Comparison of ENCODE assay signal across 14 mouse cellular contexts in genomic region chr16:92627262-92627661, GRCm38 (mm10).
DNase-seq lines count a peak whose midpoint lies in the region; ATAC-seq lines count a peak whose summit lies in the region.
"Had no signal": no experiment of that assay in that cellular context is flagged by ENCODE, and none has a peak within 500 bp of the region (broad histone marks: within the 10 kb centered on the region; RNA-seq: fewer than 3 reads in every experiment).

No protein-coding gene starts in this region.

- peaks cover 11% of the 10 kb centered on the region for H3K4me1 ChIP-seq in heart, embryonic 11.5 days (ENCODE audit: control insufficient read depth, insufficient read depth, low read length)
- H3K4me1 ChIP-seq in heart, embryonic 12.5 days (replicated peaks) = peaks cover 22% of the 10 kb centered on the region
- H3K4me1 ChIP-seq in embryonic facial prominence, embryonic 10.5 days = peaks cover 59% of the 10 kb centered on the region
- H3K4me1 ChIP-seq in forebrain, embryonic 12.5 days = peaks cover 26% of the 10 kb centered on the region
- peaks cover 69% of the 10 kb centered on the region for H3K4me1 ChIP-seq in limb, embryonic 12.5 days (replicated peaks)

- no peak for ATAC-seq in heart, embryonic 11.5 days (replicated peaks; ENCODE audit: insufficient number of reproducible peaks, low FRiP score, low TSS enrichment)
- no peak for ATAC-seq in heart, embryonic 12.5 days (ENCODE audit: insufficient number of reproducible peaks, low FRiP score)
- ATAC-seq in forebrain, embryonic 12.5 days (ENCODE audit: low FRiP score) = no peak
- ATAC-seq in limb, embryonic 12.5 days (ENCODE audit: insufficient number of reproducible peaks, insufficient read depth, low FRiP score, low TSS enrichment, low read depth) = no peak
- ATAC-seq: intestine, postnatal 0 days had no signal

- H3K9me3 ChIP-seq in heart, embryonic 11.5 days (replicated peaks; ENCODE audit: control insufficient read depth, low read length) = no peaks in the 10 kb centered on the region
- H3K9me3 ChIP-seq in heart, embryonic 12.5 days (replicated peaks) = no peaks in the 10 kb centered on the region
- no peaks in the 10 kb centered on the region for H3K9me3 ChIP-seq in embryonic facial prominence, embryonic 10.5 days
- H3K9me3 ChIP-seq in forebrain, embryonic 12.5 days = no peaks in the 10 kb centered on the region
- no peaks in the 10 kb centered on the region for H3K9me3 ChIP-seq in limb, embryonic 12.5 days
- H3K9me3 ChIP-seq: G1E had no signal

- peaks cover 28% of the 10 kb centered on the region for H3K27me3 ChIP-seq in heart, embryonic 11.5 days (ENCODE audit: control insufficient read depth, insufficient read depth, low read length)
- H3K27me3 ChIP-seq in heart, embryonic 12.5 days (replicated peaks) = peaks cover 54% of the 10 kb centered on the region
- peaks cover 71% of the 10 kb centered on the region for H3K27me3 ChIP-seq in embryonic facial prominence, embryonic 10.5 days (replicated peaks; ENCODE audit: low read depth, poor library complexity, severe bottlenecking)
- peaks cover 75% of the 10 kb centered on the region for H3K27me3 ChIP-seq in forebrain, embryonic 12.5 days
- H3K27me3 ChIP-seq in limb, embryonic 12.5 days = no peaks in the 10 kb centered on the region

- WGBS in heart, embryonic 11.5 days (ENCODE audit: insufficient replicate concordance) = 29% methylated on average over 6 of the region's 6 CpGs
- WGBS in heart, embryonic 12.5 days = 33% methylated on average over 6 of the region's 6 CpGs
- 15% methylated on average over 6 of the region's 6 CpGs for WGBS in embryonic facial prominence, embryonic 10.5 days
- WGBS in forebrain, embryonic 12.5 days = 11% methylated on average over 6 of the region's 6 CpGs
- WGBS in limb, embryonic 12.5 days = 9% methylated on average over 6 of the region's 6 CpGs

- no peak overlapping the region for H3K9ac ChIP-seq in heart, embryonic 11.5 days (ENCODE audit: low read depth, low read length)
- H3K9ac ChIP-seq in heart, embryonic 12.5 days = no peak overlapping the region
- 0 out of 2 replicates have a peak overlapping the region, but pooled peaks have one; percentile 27 for H3K9ac ChIP-seq in forebrain, embryonic 12.5 days
- H3K9ac ChIP-seq in limb, embryonic 12.5 days (replicated peaks) = no peak overlapping the region

- H3K4me3 ChIP-seq in heart, embryonic 11.5 days (ENCODE audit: low read depth, low read length) = no peak overlapping the region
- no peak overlapping the region for H3K4me3 ChIP-seq in heart, embryonic 12.5 days
- no peak overlapping the region for H3K4me3 ChIP-seq in embryonic facial prominence, embryonic 10.5 days
- H3K4me3 ChIP-seq in forebrain, embryonic 12.5 days (replicated peaks) = no peak overlapping the region
- no peak overlapping the region for H3K4me3 ChIP-seq in limb, embryonic 12.5 days (replicated peaks)

- H3K4me2 ChIP-seq in heart, embryonic 11.5 days = 0 out of 2 replicates have a peak overlapping the region, but pooled peaks have one; percentile 25
- H3K4me2 ChIP-seq in heart, embryonic 12.5 days = no peak overlapping the region
- H3K4me2 ChIP-seq in forebrain, embryonic 12.5 days = peak overlapping the region; percentile 8; the same call in 1 of the 2 replicates
- no peak overlapping the region for H3K4me2 ChIP-seq in limb, embryonic 12.5 days

- H3K36me3 ChIP-seq in heart, embryonic 11.5 days (ENCODE audit: control insufficient read depth, insufficient read depth, low read length) = no peaks in the 10 kb centered on the region
- no peaks in the 10 kb centered on the region for H3K36me3 ChIP-seq in heart, embryonic 12.5 days
- no peaks in the 10 kb centered on the region for H3K36me3 ChIP-seq in embryonic facial prominence, embryonic 10.5 days (replicated peaks)
- no peaks in the 10 kb centered on the region for H3K36me3 ChIP-seq in forebrain, embryonic 12.5 days (replicated peaks)
- no peaks in the 10 kb centered on the region for H3K36me3 ChIP-seq in limb, embryonic 12.5 days

- no peak overlapping the region for H3K27ac ChIP-seq in heart, embryonic 11.5 days (ENCODE audit: low read depth, low read length)
- H3K27ac ChIP-seq in heart, embryonic 12.5 days (ENCODE audit: poor library complexity, severe bottlenecking) = no peak overlapping the region
- peak overlapping the region; percentile 54; the same call in 1 of the 2 replicates for H3K27ac ChIP-seq in embryonic facial prominence, embryonic 10.5 days (replicated peaks)
- H3K27ac ChIP-seq in forebrain, embryonic 12.5 days = no peak overlapping the region
- H3K27ac ChIP-seq in limb, embryonic 12.5 days = peak overlapping the region; percentile 84

- DNase-seq in embryonic facial prominence, embryonic 10.5 days (ENCODE audit: low spot score) = peak; percentile 69
- no peak for DNase-seq in kidney, adult 11 months
- DNase-seq in lung, postnatal 10 days = no peak
- no peak for DNase-seq in ovary, postnatal 14 days (ENCODE audit: low spot score)
- DNase-seq: cerebellum, adult 2 months; kidney, postnatal 36 days; liver; lung, adult 2 months had no signal

Comparison
In these comparisons a context has a peak if more than half of its experiments do, and no peak if none do; other contexts are left out.
1. H3K4me2 ChIP-seq: peak in heart, embryonic 11.5 days (single experiment) and forebrain, embryonic 12.5 days (single experiment); none in heart, embryonic 12.5 days (single experiment) and limb, embryonic 12.5 days (single experiment).
2. H3K27ac ChIP-seq: peak in embryonic facial prominence, embryonic 10.5 days (single experiment) and limb, embryonic 12.5 days (single experiment); none in heart, embryonic 11.5 days (single experiment), heart, embryonic 12.5 days (single experiment) and forebrain, embryonic 12.5 days (single experiment).